Mouse (Mus musculus): Measurements from ENCODE around the gene Foxp2.
A peak's percentile ranks its signal among the peaks of the same experiment; 100 is the strongest.

The Foxp2 gene

GRCm38 (mm10) chr6:15120916-15121315 lies 219.8 kb downstream of the Foxp2 start:
- no peak for DNase-seq

- no peak for DNase-seq
These were observed 220.2 kb downstream of the Foxp2 start for GRCm38 (mm10) chr6:15121339-15121738.

GRCm38 (mm10) chr6:15130142-15130541 lies 229.0 kb downstream of the Foxp2 start:
- no peak for DNase-seq

DNA sequence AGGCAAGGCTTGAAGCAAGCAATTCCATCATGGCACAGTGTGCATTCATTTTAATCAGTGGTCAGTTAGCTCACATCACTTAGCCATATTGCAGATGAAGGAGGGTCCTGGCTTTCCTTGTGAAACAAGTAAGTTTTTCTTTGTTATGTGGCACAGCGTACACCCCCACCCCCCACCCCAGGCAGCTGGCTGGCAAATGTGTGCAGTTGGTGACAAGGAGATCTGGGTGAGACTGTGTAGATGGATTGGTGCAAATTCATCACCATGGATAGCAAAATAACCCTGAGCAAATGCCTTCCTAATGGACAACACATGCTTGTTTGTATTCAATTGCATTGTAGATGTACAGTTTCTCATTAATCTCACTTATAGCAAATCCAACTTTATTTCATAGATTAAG lies 240.9 kb downstream of the Foxp2 start:
- no peak for DNase-seq

GRCm38 (mm10) chr6:15151619-15152018 lies 250.5 kb downstream of the Foxp2 start:
- no peak for DNase-seq

DNA sequence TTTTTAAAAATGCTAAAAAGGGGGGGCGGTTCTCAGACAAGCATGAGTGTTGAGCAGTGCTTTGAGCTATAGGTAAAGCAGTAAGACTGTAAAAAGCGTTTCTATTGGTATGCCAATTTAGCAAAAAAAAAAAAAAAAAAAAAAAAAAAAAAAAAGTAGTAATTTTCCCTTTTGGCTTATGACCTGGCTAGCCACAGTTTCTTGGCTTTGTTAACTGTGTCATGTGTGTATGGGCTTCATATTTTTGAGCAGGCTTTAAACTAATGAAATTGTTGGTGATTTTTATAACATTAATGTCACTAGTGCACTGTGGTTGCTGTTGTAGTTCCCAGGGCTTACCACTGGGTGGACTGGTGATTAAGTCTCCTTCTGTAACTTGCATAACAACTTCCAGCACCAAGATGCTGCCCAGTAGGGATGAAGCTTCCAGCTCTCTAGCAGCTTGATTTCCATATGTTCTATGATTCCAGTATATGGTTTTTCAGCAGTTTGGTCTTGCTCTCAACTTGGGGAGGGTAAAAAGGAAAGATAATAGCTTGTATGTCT lies 262.4 kb downstream of the Foxp2 start:
- DNase-seq: peak in 1 of 2 experiments; percentile 12

DNA sequence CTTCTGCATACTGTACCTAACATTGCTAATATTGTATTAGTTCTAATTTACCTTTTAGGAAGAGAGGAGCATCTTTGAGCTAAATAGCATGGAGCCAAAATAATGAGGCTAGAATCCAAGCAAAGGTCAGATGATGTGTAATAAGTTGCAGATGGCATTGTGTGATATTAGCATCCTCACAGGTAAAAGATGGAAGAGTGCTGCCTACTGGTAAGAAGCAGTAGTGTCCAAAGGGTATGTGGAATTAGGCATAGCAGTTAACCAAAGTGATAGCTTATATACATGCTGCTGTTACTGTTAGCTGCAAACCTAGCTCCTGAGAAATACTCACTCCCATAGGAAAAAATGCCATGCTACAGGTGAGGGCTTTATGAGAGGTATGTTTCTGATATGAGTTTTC lies 275.6 kb downstream of the Foxp2 start:
- no peak for DNase-seq

DNA sequence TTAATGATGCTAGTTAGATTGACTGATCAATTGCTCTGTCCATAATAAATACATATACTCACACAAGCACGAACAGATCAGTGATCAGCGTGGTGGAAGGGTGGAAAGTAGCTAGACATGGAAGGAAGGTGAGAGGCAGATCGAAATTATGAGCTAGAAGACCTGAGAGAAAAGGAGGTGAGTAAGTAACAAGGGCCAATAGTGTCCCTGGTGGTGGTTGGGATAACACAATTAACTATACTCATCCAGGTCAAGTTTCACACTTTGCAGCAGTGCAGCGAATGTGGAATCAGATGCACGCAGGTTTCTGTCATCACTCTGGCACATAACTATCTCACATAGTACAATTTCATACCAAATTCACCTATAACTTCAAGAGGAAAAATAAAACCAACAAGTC lies 291.7 kb downstream of the Foxp2 start:
- DNase-seq: no peak

DNA sequence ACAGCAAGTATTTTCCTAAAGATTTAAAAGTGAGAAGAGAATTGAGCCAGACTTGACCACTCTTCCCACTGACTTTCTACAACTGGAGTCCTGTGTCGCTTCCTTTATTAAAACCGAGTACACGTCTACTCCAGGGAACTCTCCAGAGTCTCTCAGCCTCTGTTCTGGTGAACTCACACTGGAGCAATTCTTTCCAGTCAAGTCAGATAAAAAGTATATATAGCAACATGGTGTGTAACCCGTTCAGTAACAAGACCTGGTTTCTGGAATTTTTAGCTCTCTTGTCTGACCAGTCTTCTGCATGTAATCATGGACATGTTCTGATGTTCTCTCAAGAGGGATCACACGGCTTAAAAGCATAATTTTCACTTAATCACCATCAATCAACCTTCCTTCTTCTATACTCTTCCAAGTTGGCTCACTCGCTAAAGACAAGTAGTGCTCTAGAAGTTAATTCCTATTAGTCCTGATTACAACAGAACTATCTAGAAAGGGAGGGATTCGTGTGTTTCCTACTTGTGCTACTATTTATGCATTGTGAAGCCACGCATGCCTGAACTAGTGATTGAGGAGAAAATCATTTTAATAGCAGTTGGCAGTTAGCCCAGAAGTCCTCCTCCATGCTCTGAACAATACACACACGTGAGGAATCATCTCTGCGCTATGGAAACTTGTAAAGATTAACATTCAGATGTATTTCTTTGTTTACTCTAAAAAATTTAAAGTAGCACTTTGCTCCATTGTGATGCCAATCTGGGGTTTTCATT lies 341.2 kb downstream of the Foxp2 start:
- no peak for DNase-seq

DNA sequence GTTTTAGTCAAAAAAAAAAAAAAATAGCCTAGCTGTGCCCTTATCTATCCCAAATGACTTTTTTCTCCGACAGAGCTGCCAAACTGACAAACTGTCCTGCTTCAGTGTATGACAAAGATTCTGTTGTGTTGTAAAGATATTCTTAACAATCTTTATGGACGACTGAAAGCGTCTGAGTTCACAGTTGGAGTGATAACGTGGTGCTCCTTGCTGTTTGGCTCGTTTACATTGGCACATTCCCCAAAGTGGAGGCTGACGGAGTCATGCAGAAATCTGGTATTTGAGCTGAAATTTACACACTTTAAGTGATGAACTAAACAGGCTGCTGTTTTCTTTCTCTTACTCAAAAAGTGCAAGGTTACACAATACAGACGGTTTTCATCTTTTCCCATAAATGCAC lies 356.2 kb downstream of the Foxp2 start:
- DNase-seq: no peak

GRCm38 (mm10) chr6:15257893-15258292 lies 356.7 kb downstream of the Foxp2 start:
- no peak for DNase-seq

- no peak for DNase-seq
These were observed 367.0 kb downstream of the Foxp2 start for GRCm38 (mm10) chr6:15268136-15268535.

DNA sequence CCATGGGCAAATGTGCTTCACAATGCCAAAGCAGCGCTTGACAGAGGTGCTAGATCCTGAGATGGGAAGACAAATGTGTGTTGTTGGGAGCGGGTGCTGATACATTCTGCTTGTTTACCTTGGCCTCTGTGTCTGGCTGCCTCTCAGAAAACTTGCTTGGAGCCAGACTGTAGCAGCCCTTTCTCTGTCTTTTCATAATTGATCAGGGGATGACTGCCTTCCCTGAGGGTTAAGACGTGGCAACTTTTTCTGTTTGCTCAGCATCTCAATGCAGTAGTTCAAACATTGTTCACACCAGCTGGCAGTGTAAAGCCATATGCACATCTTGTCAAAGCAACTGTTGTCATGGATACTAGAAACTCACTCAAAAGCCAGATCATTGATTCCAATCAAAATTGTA lies 384.1 kb downstream of the Foxp2 start:
- DNase-seq: no peak

- DNase-seq: no peak
These were observed 392.9 kb downstream of the Foxp2 start for GRCm38 (mm10) chr6:15294081-15294480.

DNA sequence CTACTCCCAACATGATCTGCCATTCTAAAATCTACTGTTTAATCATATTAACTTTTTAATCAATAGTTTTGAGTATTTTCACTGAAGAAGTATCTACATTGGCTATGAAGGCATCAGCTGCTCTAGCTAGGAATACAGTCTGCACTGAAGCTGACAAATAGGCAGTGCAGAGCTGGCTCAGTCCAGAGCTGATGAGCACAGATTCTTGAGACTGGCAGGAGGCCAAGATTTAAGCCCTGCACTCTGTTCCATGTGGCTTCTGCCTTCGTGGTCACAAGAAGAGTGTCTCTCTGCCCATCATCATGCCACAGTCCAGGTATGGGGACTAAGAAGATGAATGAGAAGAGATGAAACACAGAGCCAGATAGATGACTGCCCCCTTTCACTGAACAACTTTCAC lies 398.1 kb downstream of the Foxp2 start:
- DNase-seq: no peak

DNA sequence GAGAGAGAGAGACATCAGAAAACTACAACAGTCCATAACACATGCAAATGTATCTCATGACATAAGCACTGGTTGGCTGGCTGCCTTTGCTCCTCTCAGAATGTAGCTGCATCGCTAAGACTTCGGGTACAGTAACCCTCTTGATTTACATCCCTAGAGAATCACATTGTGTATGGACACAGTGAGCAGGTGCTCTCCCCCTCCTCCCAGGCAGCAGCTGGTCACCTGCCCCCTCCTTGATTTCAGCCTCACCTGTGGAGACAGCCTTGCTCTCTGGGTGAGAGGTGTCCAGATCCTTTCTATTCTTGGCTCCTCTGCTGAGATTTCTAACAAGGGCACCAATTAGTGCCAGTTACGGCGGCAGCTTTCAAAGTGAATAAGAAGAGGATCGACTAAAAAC lies 409.5 kb downstream of the Foxp2 start:
- DNase-seq: no peak

- no peak for DNase-seq
These were observed 415.8 kb downstream of the Foxp2 start for GRCm38 (mm10) chr6:15316948-15317347.

DNA sequence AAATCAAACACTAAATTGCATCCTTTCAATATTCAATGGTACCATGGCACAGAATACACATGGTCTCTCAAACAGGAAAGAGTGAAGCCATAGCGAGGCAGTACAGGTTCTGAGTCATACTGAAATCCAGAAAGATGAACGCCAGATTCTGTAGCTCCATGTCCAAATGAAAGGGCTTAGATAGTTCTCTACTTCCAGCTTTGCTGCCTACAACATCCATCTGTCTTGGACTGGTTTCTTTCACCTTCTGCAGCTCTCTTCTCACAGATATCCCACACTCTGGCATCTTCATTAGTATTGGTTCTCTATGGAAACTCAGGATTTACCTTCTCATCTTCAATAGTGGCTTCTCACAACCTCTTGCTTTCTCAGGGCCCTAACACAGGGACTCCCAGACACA lies 417.2 kb downstream of the Foxp2 start:
- DNase-seq: no peak

DNA sequence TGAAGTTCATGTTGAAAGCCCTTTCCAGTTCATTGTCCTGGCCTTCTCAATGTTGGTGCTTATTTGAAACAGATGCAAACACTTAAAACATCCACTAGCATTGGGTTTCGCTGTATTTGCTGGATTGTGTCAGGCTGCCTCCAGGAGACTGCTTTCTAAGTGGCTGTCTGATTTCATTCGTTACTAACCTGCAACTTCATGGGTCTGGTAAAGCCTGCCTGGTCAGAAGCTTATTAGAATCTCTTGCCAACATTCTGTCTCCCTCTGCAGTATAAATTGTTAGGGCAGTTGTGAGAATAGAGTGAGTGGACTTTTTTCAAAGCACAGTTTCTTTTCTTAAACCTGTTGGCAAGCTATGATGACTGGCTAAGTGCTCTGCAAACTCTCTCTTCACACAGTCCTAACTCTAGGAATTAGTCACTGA lies 420.4 kb downstream of the Foxp2 start:
- no peak for DNase-seq

DNA sequence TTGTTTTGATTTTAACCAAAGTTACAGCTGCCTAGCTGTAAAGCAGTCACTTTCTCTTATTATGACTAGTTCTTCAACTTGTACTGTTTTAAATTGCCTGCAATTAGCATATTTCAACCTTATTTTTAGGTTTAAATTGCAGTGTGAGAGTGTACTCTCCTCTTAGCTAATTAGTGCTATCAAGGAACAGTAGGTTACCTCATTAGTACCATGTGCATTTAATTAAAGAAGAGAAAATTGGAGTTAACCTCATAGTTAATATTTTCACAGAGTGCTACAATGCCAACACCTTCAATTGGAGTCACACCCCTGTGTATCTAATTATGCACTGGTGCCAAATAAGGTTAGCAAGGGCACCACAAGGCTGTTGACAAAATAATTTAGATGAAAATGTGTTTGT lies 421.9 kb downstream of the Foxp2 start:
- no peak for DNase-seq

DNA sequence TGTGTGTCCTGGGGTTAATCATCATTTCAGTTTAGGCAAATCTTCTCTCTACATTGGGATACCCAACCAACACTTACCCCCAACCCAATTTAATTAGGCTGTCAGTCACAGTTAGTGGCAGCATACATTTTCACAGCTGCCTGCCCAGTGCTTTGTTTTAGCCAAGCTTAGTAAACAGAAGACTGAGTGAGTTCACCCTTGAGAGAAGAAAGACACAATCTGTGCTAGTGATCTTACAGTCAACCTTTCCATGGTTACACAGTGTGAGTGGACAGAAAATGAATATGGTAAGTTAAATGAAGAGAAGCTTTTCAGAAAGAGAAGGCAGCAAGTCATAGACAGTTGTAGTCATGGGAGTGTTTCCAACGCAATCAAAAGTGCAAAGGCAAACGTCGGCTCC lies 446.6 kb downstream of the Foxp2 start:
- DNase-seq: no peak

DNA sequence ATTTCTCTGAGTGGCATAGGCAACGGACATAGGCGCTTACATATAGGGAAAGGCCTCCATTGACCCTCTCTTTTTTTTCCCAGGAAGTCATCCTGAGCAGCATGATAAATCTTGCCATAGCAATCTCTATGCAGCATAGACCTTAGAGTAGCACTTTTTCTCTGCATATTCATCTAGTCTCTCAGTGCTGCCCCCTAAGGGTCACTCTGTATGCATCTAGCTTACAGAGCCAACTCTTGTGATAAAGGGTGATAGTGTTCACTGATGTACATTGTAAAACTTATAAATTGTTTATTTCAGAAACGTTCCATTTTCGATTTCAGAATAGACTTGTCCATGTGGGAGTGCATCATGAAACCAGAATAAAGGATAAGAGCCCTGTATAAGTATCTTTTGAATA lies 454.7 kb downstream of the Foxp2 start:
- no peak for DNase-seq

- DNase-seq: no peak
These were observed 469.1 kb downstream of the Foxp2 start for GRCm38 (mm10) chr6:15370281-15370680.

GRCm38 (mm10) chr6:15370827-15371226 lies 469.7 kb downstream of the Foxp2 start:
- no peak for DNase-seq

DNA sequence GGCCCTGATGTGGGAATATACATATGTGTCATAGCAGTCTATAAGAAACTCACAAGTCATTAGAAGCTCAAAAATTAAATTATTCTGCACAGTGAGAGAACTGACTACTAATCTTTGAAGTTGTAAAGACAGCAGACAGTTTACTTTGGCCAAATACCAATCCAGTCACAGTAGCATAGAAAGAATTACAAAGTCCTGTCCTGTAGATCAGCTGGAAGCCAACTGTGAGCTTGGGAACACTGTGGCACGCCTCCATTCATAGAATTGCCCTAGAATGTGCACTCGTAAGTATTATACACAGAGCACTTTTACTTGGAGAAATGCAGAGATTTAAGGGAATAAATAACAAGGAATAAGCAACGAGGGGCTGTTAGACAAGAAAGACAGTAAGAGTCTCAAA lies 472.5 kb downstream of the Foxp2 start:
- DNase-seq: no peak
